Comparison of ENCODE assay signal across 16 mouse cellular contexts in the genomic region with DNA sequence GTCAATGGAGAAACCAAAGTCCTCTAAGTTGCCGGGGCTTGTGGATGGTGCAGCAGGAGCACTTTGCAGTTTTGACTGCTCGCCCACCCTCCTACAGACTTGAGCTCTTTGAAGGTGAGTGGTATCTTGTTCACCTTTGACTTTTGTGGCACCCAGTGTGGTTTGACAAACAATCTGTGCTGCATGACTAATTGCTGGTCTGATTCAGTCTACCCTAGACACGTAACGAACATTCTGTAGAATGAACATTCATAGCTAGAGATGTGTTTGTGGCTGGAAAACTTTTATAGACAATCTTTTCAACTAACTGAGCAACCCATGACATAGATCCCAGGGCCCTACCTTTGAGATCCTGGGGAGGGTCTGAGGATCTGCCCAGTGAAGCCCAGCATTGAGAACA. TPM values are rescaled to one million over a fixed set of nuclear protein-coding genes. Genes with fewer than 3 reads are reported as not detected.
"Had no signal": no experiment of that assay in that cellular context is flagged by ENCODE, and none has a peak within 500 bp of the region (broad histone marks: within the 10 kb centered on the region; RNA-seq: fewer than 3 reads in every experiment).

No protein-coding gene starts in this region.

- H3K27ac ChIP-seq: kidney, embryonic 15.5 days; left cerebral cortex, adult 2 months; limb, embryonic 15.5 days; liver, embryonic 12.5 days; midbrain, embryonic 10.5 days; neural tube, embryonic 13.5 days had no signal

- H3K4me3 ChIP-seq: kidney, embryonic 15.5 days; left cerebral cortex, adult 2 months; limb, embryonic 15.5 days; liver, embryonic 12.5 days; midbrain, embryonic 10.5 days; neural tube, embryonic 13.5 days had no signal

- ATAC-seq: liver, embryonic 12.5 days had no signal

- H3K9me3 ChIP-seq: kidney, embryonic 15.5 days; limb, embryonic 15.5 days; liver, embryonic 12.5 days; midbrain, embryonic 10.5 days; neural tube, embryonic 13.5 days had no signal

- H3K36me3 ChIP-seq: kidney, embryonic 15.5 days; limb, embryonic 15.5 days; liver, embryonic 12.5 days; midbrain, embryonic 10.5 days; neural tube, embryonic 13.5 days had no signal

- H3K9ac ChIP-seq: kidney, embryonic 15.5 days; limb, embryonic 15.5 days; liver, embryonic 12.5 days; lung, embryonic 14.5 days; neural tube, embryonic 13.5 days had no signal

- H3K27me3 ChIP-seq: kidney, embryonic 15.5 days had no signal

- H3K4me2 ChIP-seq: kidney, embryonic 15.5 days; limb, embryonic 15.5 days; liver, embryonic 12.5 days; lung, embryonic 14.5 days; neural tube, embryonic 13.5 days had no signal

- DNase-seq: kidney, adult 2 months; kidney, postnatal 25 days; lung, embryonic 14.5 days; lung, postnatal 10 days; lung, postnatal 4 days; midbrain, embryonic 14.5 days; right cerebral cortex, postnatal 14 days; thymus, adult 2 months; thymus, postnatal 25 days had no signal

RNA-seq across cellular contexts. Expression of a gene that starts 2.4 kb away (rescaled TPM):
- total RNA-seq: megakaryocyte, adult 5-6 weeks had no signal
- polyA plus RNA-seq: liver, embryonic 12.5 days had no signal
